Mouse (Mus musculus): ENCODE measurements around the gene Iqcf6. TPM values are rescaled to one million over a fixed set of nuclear protein-coding genes. Genes with fewer than 3 reads are reported as not detected.

Iqcf6 gene
- polyA plus RNA-seq, 1 experiment from 2014 or later = not detected

DNA sequence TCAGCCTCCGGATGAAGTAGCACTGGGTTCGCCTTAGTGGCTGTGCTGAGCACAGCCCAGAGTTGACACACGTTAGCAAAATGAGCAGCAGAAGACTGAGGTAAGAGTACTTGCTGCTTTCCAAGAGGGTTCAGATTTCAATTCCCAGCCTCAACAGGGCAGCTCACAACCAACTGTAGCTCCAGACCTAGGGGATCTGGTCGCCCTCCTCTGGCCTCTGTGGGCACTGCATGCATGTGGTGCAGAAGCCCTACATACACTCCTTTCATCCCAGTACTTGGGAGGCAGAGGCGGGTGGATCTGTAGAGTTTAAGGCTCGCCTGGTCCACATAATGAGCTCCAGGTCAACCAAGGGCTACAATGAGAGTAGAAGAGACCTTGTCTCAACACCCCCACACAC, 17.4 kb downstream of the Iqcf6 start:
- DNase-seq (ENCODE audit: low spot score) (no peak), ATAC-seq (ENCODE audit: low FRiP score, low TSS enrichment) (no peak)
- Histone ChIP-seq H3K9me3 (ENCODE audit: control insufficient read depth, low read length) (no peaks in the 10 kb centered on the region), H3K4me1 (replicated peaks; ENCODE audit: control insufficient read depth, insufficient read depth) (no peaks in the 10 kb centered on the region), H3K36me3 (ENCODE audit: control insufficient read depth, insufficient read depth, low read length) (no peaks in the 10 kb centered on the region), H3K4me2 (replicated peaks; ENCODE audit: low read depth) (no peak overlapping the region), H3K27me3 (ENCODE audit: control insufficient read depth, insufficient read depth, low read length) (no peaks in the 10 kb centered on the region), H3K27ac (replicated peaks) (no peak overlapping the region), H3K4me3 (ENCODE audit: low read depth, low read length) (no peak overlapping the region), H3K9ac (ENCODE audit: low read length) (no peak overlapping the region)
- WGBS = 70% methylated on average over 6 of the region's 6 CpGs
- TF ChIP-seq EP300 (optimal IDR thresholded peaks at IDR 0.05) = no peak
- TF ChIP-seq CTCF (IDR thresholded peaks at IDR 0.05; ENCODE audit: low read depth) = peak; percentile 33; the same call in 1 of the 2 replicates

DNA sequence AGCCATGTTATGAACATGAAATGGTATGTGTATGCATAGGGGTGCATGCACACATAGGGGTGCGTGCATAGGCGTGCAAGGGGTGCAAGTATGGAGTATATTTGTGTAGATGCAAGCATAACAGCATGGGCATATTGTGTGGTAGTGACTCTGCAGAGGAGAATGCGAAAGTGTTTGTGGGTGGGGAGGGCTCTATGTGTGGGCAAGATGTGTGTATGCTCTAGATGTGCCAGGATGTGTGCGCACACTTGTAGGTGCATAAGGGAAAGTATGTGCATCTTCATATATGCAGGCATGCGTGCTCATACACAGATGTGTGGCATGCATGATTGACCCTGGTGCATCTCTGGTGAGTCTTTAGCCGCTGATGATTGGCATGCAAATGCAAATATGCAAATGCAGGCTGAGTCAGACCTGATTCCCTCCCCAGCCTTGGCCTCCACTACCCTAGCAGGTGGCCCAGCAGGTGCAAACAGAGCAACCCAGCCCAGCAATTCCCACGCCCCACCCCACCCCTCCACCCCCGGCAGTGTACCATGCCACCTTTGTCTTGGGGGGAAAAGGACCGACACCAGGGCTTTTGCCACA, 19.4 kb downstream of the Iqcf6 start:
- Histone ChIP-seq H3K9ac (ENCODE audit: low read length) (no peak overlapping the region), H3K4me2 (replicated peaks; ENCODE audit: low read depth) (no peak overlapping the region), H3K27ac (replicated peaks) (no peak overlapping the region), H3K4me1 (replicated peaks; ENCODE audit: control insufficient read depth, insufficient read depth) (no peaks in the 10 kb centered on the region), H3K4me3 (ENCODE audit: low read depth, low read length) (no peak overlapping the region), H3K9me3 (ENCODE audit: control insufficient read depth, low read length) (no peaks in the 10 kb centered on the region), H3K36me3 (ENCODE audit: control insufficient read depth, insufficient read depth, low read length) (no peaks in the 10 kb centered on the region), H3K27me3 (ENCODE audit: control insufficient read depth, insufficient read depth, low read length) (no peaks in the 10 kb centered on the region)
- WGBS = 75% methylated on average over 9 of the region's 9 CpGs
- ATAC-seq (ENCODE audit: low FRiP score, low TSS enrichment) (no peak), DNase-seq (ENCODE audit: low spot score) (no peak)
- TF ChIP-seq EP300 (optimal IDR thresholded peaks at IDR 0.05) (no peak), CTCF (IDR thresholded peaks at IDR 0.05; ENCODE audit: low read depth) (no peak)

DNA sequence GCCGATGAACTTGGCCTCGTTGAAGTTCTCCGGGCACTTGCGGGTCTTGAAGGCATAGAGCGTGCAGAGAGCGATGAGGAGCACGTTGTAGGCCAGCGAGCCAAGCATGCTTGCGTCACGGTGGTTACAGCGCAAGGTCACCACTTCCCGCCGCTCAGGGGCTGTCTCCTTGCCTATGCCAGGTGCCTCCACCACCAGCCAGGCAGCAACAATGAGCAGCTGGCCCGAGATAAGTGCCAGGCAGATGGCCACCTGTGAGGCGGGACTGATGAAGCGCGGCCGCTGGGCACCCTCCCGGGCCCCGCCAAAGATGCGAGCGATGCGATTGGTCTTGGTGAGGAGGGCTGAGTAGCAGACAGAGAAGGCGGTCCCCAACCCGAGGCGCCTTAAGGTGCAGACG, 20.8 kb downstream of the Iqcf6 start:
- TF ChIP-seq EP300 (optimal IDR thresholded peaks at IDR 0.05) (no peak), CTCF (IDR thresholded peaks at IDR 0.05; ENCODE audit: low read depth) (no peak)
- Histone ChIP-seq H3K4me1 (replicated peaks; ENCODE audit: control insufficient read depth, insufficient read depth) (no peaks in the 10 kb centered on the region), H3K36me3 (ENCODE audit: control insufficient read depth, insufficient read depth, low read length) (no peaks in the 10 kb centered on the region), H3K4me2 (replicated peaks; ENCODE audit: low read depth) (no peak overlapping the region), H3K4me3 (ENCODE audit: low read depth, low read length) (no peak overlapping the region), H3K9ac (ENCODE audit: low read length) (no peak overlapping the region), H3K27me3 (ENCODE audit: control insufficient read depth, insufficient read depth, low read length) (no peaks in the 10 kb centered on the region), H3K9me3 (ENCODE audit: control insufficient read depth, low read length) (no peaks in the 10 kb centered on the region), H3K27ac (replicated peaks) (no peak overlapping the region)
- ATAC-seq (ENCODE audit: low FRiP score, low TSS enrichment) = no peak
- WGBS = 69% methylated on average over 27 of the region's 27 CpGs
- no peak for DNase-seq (ENCODE audit: low spot score)

DNA sequence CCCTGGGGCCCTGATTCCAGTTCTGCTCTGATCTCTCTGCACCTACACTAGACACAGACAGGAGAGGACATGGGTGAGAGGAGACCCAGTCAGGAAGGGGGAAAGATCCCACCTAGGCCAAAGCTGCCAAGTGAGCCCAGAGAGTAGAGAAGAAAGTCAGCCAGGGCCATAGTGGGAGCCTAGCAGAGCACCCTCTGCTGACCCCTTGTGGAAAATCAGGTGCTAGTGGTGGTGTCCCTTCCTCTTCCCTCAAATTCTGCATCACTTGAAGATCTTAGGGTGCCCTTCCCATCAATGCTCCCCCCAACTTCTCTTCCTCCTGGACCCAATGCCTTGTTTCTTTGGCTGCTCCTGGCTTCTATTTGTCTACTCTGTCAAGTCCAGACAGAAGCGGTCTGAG, 26.3 kb downstream of the Iqcf6 start:
- no peak for DNase-seq (ENCODE audit: low spot score)

DNA sequence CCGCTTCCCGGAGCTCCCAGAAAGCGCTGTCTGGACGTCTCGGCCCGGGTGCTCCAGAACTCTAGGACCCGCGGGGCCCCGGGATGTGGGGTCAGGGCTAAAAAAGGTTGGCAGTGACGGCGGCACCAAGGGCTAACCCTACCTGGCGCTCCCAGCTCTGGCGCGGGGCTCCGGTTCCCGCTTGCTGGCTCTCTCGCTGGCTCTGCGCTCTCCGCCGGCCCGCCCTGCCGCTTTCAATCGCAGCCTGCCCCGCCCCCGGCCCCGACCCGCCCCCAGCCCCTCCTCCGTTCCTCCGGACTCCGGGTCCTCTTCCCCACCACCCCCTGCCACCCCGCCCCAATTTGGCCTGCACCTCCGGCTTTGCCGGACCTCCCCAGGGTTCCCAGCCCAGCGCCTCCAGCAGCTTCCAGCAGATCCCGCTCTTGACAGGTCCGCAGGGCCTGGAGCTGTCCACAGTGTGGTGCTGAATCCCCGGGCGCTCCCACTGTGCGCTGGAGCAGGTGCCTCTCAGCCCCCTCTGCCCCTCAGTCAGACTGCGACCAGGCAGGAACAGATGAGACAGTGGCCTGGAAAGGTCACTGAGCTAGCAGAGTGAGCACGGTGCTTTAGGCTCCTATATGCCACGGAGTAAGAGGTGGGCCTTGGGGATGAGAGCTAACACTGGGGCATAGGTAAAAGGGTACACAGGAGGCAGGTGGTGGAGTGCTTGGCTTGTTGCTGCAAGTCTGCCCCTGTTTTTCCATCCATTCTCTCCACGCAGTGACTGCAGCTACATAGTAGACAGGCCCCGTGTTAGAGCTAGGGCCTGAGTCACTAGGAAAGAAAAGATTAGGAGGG, 29.7 kb downstream of the Iqcf6 start, which contains the start of gene Grm2:
Gene Grm2, minus strand, starts transcription at position 199 of the 837 bp plus-strand sequence.
- H3K36me3 ChIP-seq (ENCODE audit: control insufficient read depth, insufficient read depth, low read length) = peaks cover 17% of the 10 kb centered on the region
- 1% methylated on average over 23 of the region's 44 CpGs for WGBS
- H3K4me3 ChIP-seq (ENCODE audit: low read depth, low read length) = peak within 1 kb of the TSS; percentile 24; the same call in 1 of the 2 replicates
- peak within 1 kb of the TSS; percentile 51 for H3K4me2 ChIP-seq (replicated peaks; ENCODE audit: low read depth)
- ATAC-seq (ENCODE audit: low FRiP score, low TSS enrichment) = peak; percentile 81
- no peak for TF ChIP-seq EP300 (optimal IDR thresholded peaks at IDR 0.05)
- 0 out of 2 replicates have a peak, but pooled peaks have one; percentile 2 for TF ChIP-seq CTCF (IDR thresholded peaks at IDR 0.05; ENCODE audit: low read depth)
- H3K9me3 ChIP-seq (ENCODE audit: control insufficient read depth, low read length) = no peaks in the 10 kb centered on the region
- no peak within 1 kb of the TSS for H3K9ac ChIP-seq (ENCODE audit: low read length)
- peaks cover 7% of the 10 kb centered on the region; the same call in 1 of the 2 replicates for H3K27me3 ChIP-seq (ENCODE audit: control insufficient read depth, insufficient read depth, low read length)
- H3K27ac ChIP-seq (replicated peaks) = no peak within 1 kb of the TSS
- H3K4me1 ChIP-seq (replicated peaks; ENCODE audit: control insufficient read depth, insufficient read depth) = no peaks in the 10 kb centered on the region
- peak; percentile 82 for DNase-seq (ENCODE audit: low spot score)

More for the DNA sequence above, 26.3 kb downstream of the Iqcf6 start:
- Histone ChIP-seq H3K9me3 (ENCODE audit: control insufficient read depth, low read length) (no peaks in the 10 kb centered on the region), H3K27me3 (ENCODE audit: control insufficient read depth, insufficient read depth, low read length) (peaks cover 7% of the 10 kb centered on the region; the same call in 1 of the 2 replicates), H3K9ac (ENCODE audit: low read length) (no peak overlapping the region), H3K4me1 (replicated peaks; ENCODE audit: control insufficient read depth, insufficient read depth) (no peaks in the 10 kb centered on the region), H3K4me2 (replicated peaks; ENCODE audit: low read depth) (no peak overlapping the region), H3K4me3 (ENCODE audit: low read depth, low read length) (no peak overlapping the region), H3K36me3 (ENCODE audit: control insufficient read depth, insufficient read depth, low read length) (no peaks in the 10 kb centered on the region), H3K27ac (replicated peaks) (no peak overlapping the region)
- peak; percentile 59 for TF ChIP-seq CTCF (IDR thresholded peaks at IDR 0.05; ENCODE audit: low read depth)
- no peak for TF ChIP-seq EP300 (optimal IDR thresholded peaks at IDR 0.05)
- ATAC-seq (ENCODE audit: low FRiP score, low TSS enrichment) = no peak
- WGBS = 68% methylated on average over 1 of the region's 1 CpGs

- WGBS = 44% methylated on average over 5 of the region's 5 CpGs
- no peak for DNase-seq (ENCODE audit: low spot score)
Observed at GRCm38 (mm10) chr9:106656820-106657219, 30.4 kb downstream of the Iqcf6 start.

More at GRCm38 (mm10) chr9:106656820-106657219, 30.4 kb downstream of the Iqcf6 start:
- H3K4me2 ChIP-seq (replicated peaks; ENCODE audit: low read depth) = no peak overlapping the region
- ATAC-seq (ENCODE audit: low FRiP score, low TSS enrichment) = no peak
- no peaks in the 10 kb centered on the region for H3K9me3 ChIP-seq (ENCODE audit: control insufficient read depth, low read length)
- no peaks in the 10 kb centered on the region for H3K4me1 ChIP-seq (replicated peaks; ENCODE audit: control insufficient read depth, insufficient read depth)
- H3K27ac ChIP-seq (replicated peaks) = no peak overlapping the region
- H3K4me3 ChIP-seq (ENCODE audit: low read depth, low read length) = no peak overlapping the region
- H3K36me3 ChIP-seq (ENCODE audit: control insufficient read depth, insufficient read depth, low read length) = peaks cover 23% of the 10 kb centered on the region
- H3K27me3 ChIP-seq (ENCODE audit: control insufficient read depth, insufficient read depth, low read length) = peaks cover 7% of the 10 kb centered on the region; the same call in 1 of the 2 replicates
- TF ChIP-seq CTCF (IDR thresholded peaks at IDR 0.05; ENCODE audit: low read depth) (no peak), EP300 (optimal IDR thresholded peaks at IDR 0.05) (no peak)
- H3K9ac ChIP-seq (ENCODE audit: low read length) = no peak overlapping the region

All from stomach, postnatal 0 days (tissue).